Mouse (Mus musculus) liver, postnatal 0 days (tissue): ENCODE measurements around the gene Grid2. TPM values are rescaled to one million over a fixed set of nuclear protein-coding genes. Genes with fewer than 3 reads are reported as not detected.

Source experiments
- ATAC-seq: fragments of 200-750 bp; cut with Nextera tagmentation; 2 replicates; pipeline ENCODE4 v1.8.0; 2017; ENCODE audit warnings: mild to moderate bottlenecking, moderate library complexity
- DNase-seq: peaks from one replicate; pipeline ENCODE4 v3.0.0-alpha.2; 2016
- H3K27ac ChIP-seq: fragments of 300-500 bp; sonication (generic); 2 replicates; pipeline ENCODE4 v1.5.1; 2014; ENCODE audit warnings: antibody characterized with exemption, moderate library complexity, mild to moderate bottlenecking, low read depth
- H3K27me3 ChIP-seq: fragments of 300-500 bp; sonication (generic); 2 replicates; pipeline ENCODE4 v1.6.1; 2014; ENCODE audit warnings: low read length, control low read depth, mixed read lengths; ENCODE audit not compliant: insufficient read depth
- H3K36me3 ChIP-seq: fragments of 300-500 bp; sonication (generic); replicated peaks from 2 replicates; pipeline ENCODE4 v1.6.1; 2014; ENCODE audit warnings: mild to moderate bottlenecking, control low read depth, low read length, moderate library complexity, mixed read lengths; ENCODE audit not compliant: insufficient read depth
- H3K4me1 ChIP-seq: fragments of 300-500 bp; sonication (generic); 2 replicates; pipeline ENCODE4 v1.6.1; 2014; ENCODE audit warnings: antibody characterized with exemption, mild to moderate bottlenecking, control low read depth; ENCODE audit not compliant: insufficient read depth
- H3K4me2 ChIP-seq: fragments of 300-500 bp; sonication (generic); 2 replicates; pipeline ENCODE4 v1.6.1; 2014; ENCODE audit warnings: low read depth, mild to moderate bottlenecking, low read length, moderate library complexity, mixed read lengths
- H3K4me3 ChIP-seq: fragments of 300-500 bp; sonication (generic); 2 replicates; pipeline ENCODE4 v1.5.1; 2014; ENCODE audit warnings: low read depth, low read length
- H3K9ac ChIP-seq: fragments of 300-500 bp; sonication (generic); replicated peaks from 2 replicates; pipeline ENCODE4 v1.6.1; 2014; ENCODE audit warnings: mild to moderate bottlenecking, moderate library complexity
- H3K9me3 ChIP-seq: fragments of 300-500 bp; sonication (generic); 2 replicates; pipeline ENCODE4 v1.6.1; 2016; ENCODE audit warnings: mild to moderate bottlenecking, control low read depth, low read length, mixed read lengths
- CTCF ChIP-seq: sonication (generic); IDR thresholded peaks from 2 replicates; pipeline ENCODE4 v1.5.1; 2016; ENCODE audit warnings: antibody characterized with exemption, low read depth
- EP300 ChIP-seq: IDR thresholded peaks from 2 replicates; pipeline ENCODE4 v1.6.1; 2016; ENCODE audit warnings: antibody characterized with exemption, low read depth, mild to moderate bottlenecking
- WGBS: fragments of 180-500 bp; shearing (Covaris S2); extraction: QIAGEN DNeasy Blood & Tissue Kit; methylation state at CpG from one replicate; pipeline ENCODE4 v1.1.7; 2014; ENCODE audit not compliant: insufficient replicate concordance; 5-methylcytosine and 5-hydroxymethylcytosine counted together
- polyA plus RNA-seq: library from polyadenylated mRNA; unstranded; fragments of >200 nt; fragmentation: Nextera tagmentation; extraction: Ambion mirVana; gene quantifications from 2 replicates; pipeline ENCODE4 v1.2.1, GENCODE M21; 2015

Grid2 gene
- polyA plus RNA-seq, 1 experiment from 2014 or later = not detected

GRCm38 (mm10) chr6:64588487-64589205, 1333.0 kb downstream of the Grid2 start:
- no peak for DNase-seq
- no peak for ATAC-seq
- 69% methylated on average over 7 of the region's 7 CpGs for WGBS
- H3K36me3 ChIP-seq = no peaks in the 10 kb centered on the region
- H3K4me1 ChIP-seq = no peaks in the 10 kb centered on the region
- no peak overlapping the region for H3K4me2 ChIP-seq
- no peaks in the 10 kb centered on the region for H3K27me3 ChIP-seq
- TF ChIP-seq EP300 (no peak), CTCF (no peak)
- H3K4me3 ChIP-seq = no peak overlapping the region
- H3K9me3 ChIP-seq = no peaks in the 10 kb centered on the region
- H3K27ac ChIP-seq = no peak overlapping the region
- H3K9ac ChIP-seq = no peak overlapping the region

- Histone ChIP-seq H3K27me3 (no peaks in the 10 kb centered on the region), H3K9me3 (no peaks in the 10 kb centered on the region), H3K4me3 (no peak overlapping the region), H3K27ac (no peak overlapping the region), H3K4me1 (no peaks in the 10 kb centered on the region), H3K36me3 (no peaks in the 10 kb centered on the region), H3K4me2 (no peak overlapping the region), H3K9ac (no peak overlapping the region)
- TF ChIP-seq EP300 = no peak
- TF ChIP-seq CTCF = no peak
- DNase-seq (no peak), ATAC-seq (no peak)
- 61% methylated on average over 7 of the region's 7 CpGs for WGBS
Observed at GRCm38 (mm10) chr6:64596261-64596660, 1340.6 kb downstream of the Grid2 start.

GRCm38 (mm10) chr6:64596835-64597234, 1341.2 kb downstream of the Grid2 start:
- H3K4me3 ChIP-seq = no peak overlapping the region
- DNase-seq = no peak

GRCm38 (mm10) chr6:64598144-64598561, 1342.5 kb downstream of the Grid2 start:
- H3K36me3 ChIP-seq = no peaks in the 10 kb centered on the region
- H3K9me3 ChIP-seq = no peaks in the 10 kb centered on the region
- H3K27me3 ChIP-seq = no peaks in the 10 kb centered on the region
- H3K4me3 ChIP-seq = no peak overlapping the region
- no peaks in the 10 kb centered on the region for H3K4me1 ChIP-seq
- H3K27ac ChIP-seq = no peak overlapping the region
- DNase-seq (no peak), ATAC-seq (no peak)
- WGBS = 45% methylated on average over 4 of the region's 4 CpGs
- no peak overlapping the region for H3K4me2 ChIP-seq
- H3K9ac ChIP-seq = no peak overlapping the region
- TF ChIP-seq CTCF = no peak
- no peak for TF ChIP-seq EP300

More at GRCm38 (mm10) chr6:64596835-64597234, 1341.2 kb downstream of the Grid2 start:
- Histone ChIP-seq H3K27me3 (no peaks in the 10 kb centered on the region), H3K4me2 (no peak overlapping the region), H3K4me1 (no peaks in the 10 kb centered on the region), H3K9me3 (no peaks in the 10 kb centered on the region), H3K36me3 (no peaks in the 10 kb centered on the region), H3K9ac (no peak overlapping the region), H3K27ac (no peak overlapping the region)
- WGBS = 69% methylated on average over 2 of the region's 2 CpGs
- no peak for TF ChIP-seq EP300
- TF ChIP-seq CTCF = no peak
- no peak for ATAC-seq

GRCm38 (mm10) chr6:64605753-64606152, 1350.1 kb downstream of the Grid2 start:
- Histone ChIP-seq H3K27me3 (no peaks in the 10 kb centered on the region), H3K36me3 (no peaks in the 10 kb centered on the region), H3K9ac (no peak overlapping the region), H3K4me3 (no peak overlapping the region), H3K9me3 (no peaks in the 10 kb centered on the region), H3K27ac (no peak overlapping the region), H3K4me2 (no peak overlapping the region), H3K4me1 (no peaks in the 10 kb centered on the region)
- no peak for DNase-seq
- ATAC-seq = no peak
- WGBS = 50% methylated on average over 3 of the region's 3 CpGs
- TF ChIP-seq CTCF (no peak), EP300 (no peak)

GRCm38 (mm10) chr6:64607041-64607440, 1351.4 kb downstream of the Grid2 start:
- Histone ChIP-seq H3K9ac (no peak overlapping the region), H3K27me3 (no peaks in the 10 kb centered on the region), H3K4me1 (no peaks in the 10 kb centered on the region), H3K4me3 (no peak overlapping the region), H3K27ac (no peak overlapping the region), H3K9me3 (no peaks in the 10 kb centered on the region), H3K36me3 (no peaks in the 10 kb centered on the region), H3K4me2 (no peak overlapping the region)
- TF ChIP-seq EP300 (no peak), CTCF (no peak)
- 86% methylated on average over 1 of the region's 1 CpGs for WGBS
- ATAC-seq = no peak
- no peak for DNase-seq
